Mouse (Mus musculus): ENCODE results near the gene Ttc22. TPM values are rescaled to one million over a fixed set of nuclear protein-coding genes. Genes with fewer than 3 reads are reported as not detected.

The Ttc22 gene
- polyA plus RNA-seq, 1 experiment from 2014 or later = 1.7 TPM

Other genes with a start within 250 kb of the Ttc22 start
- 0.70 and 0.73 TPM in 2 replicates for gene Pcsk9, start 158.1 kb upstream of the Ttc22 start, polyA plus RNA-seq (2014; fragmentation: Nextera tagmentation; extraction: Ambion mirVana)
- gene Bsnd, start 130.1 kb upstream of the Ttc22 start, polyA plus RNA-seq (2014; fragmentation: Nextera tagmentation; extraction: Ambion mirVana) = not detected in 2 replicates
- 24.0 and 24.3 TPM in 2 replicates for gene Dhcr24, start 61.4 kb upstream of the Ttc22 start, polyA plus RNA-seq (2014; fragmentation: Nextera tagmentation; extraction: Ambion mirVana)
- not detected in 2 replicates for gene Lexm, start 5.2 kb upstream of the Ttc22 start, polyA plus RNA-seq (2014; fragmentation: Nextera tagmentation; extraction: Ambion mirVana)
- 8.8 and 9.9 TPM in 2 replicates for gene Pars2, start 28.6 kb downstream of the Ttc22 start, polyA plus RNA-seq (2014; fragmentation: Nextera tagmentation; extraction: Ambion mirVana)
- 128 and 134 TPM in 2 replicates for gene Ttc4, start 56.5 kb downstream of the Ttc22 start, polyA plus RNA-seq (2014; fragmentation: Nextera tagmentation; extraction: Ambion mirVana)
- 1.1 and 1.4 TPM in 2 replicates for gene Mroh7, start 108.5 kb downstream of the Ttc22 start, polyA plus RNA-seq (2014; fragmentation: Nextera tagmentation; extraction: Ambion mirVana)
- gene Fam151a, start 111.5 kb downstream of the Ttc22 start, polyA plus RNA-seq (2014; fragmentation: Nextera tagmentation; extraction: Ambion mirVana) = not detected in 2 replicates
- gene Acot11, start 182.6 kb downstream of the Ttc22 start, polyA plus RNA-seq (2014; fragmentation: Nextera tagmentation; extraction: Ambion mirVana) = 1.4 and 1.9 TPM in 2 replicates

Measured in neural tube, embryonic 14.5 days (tissue).